Mouse (Mus musculus) kidney, embryonic 15.5 days (tissue): ENCODE results near the gene Synrg. TPM values are rescaled to one million over a fixed set of nuclear protein-coding genes. Genes with fewer than 3 reads are reported as not detected.

Source experiments
- ATAC-seq: fragments of 200-750 bp; cut with Nextera tagmentation; replicated peaks from 2 replicates; pipeline ENCODE4 v1.8.0; 2017; ENCODE audit warnings: moderate TSS enrichment; ENCODE audit not compliant: low FRiP score
- H3K27ac ChIP-seq: fragments of 300-500 bp; sonication (generic); 2 replicates; pipeline ENCODE4 v1.5.1; 2015; ENCODE audit warnings: mild to moderate bottlenecking, inconsistent platforms
- H3K27me3 ChIP-seq: fragments of 300-500 bp; sonication (generic); 2 replicates; pipeline ENCODE4 v1.6.1; 2015; ENCODE audit warnings: inconsistent platforms
- H3K36me3 ChIP-seq: fragments of 300-500 bp; sonication (generic); 2 replicates; pipeline ENCODE4 v1.6.1; 2015; ENCODE audit warnings: inconsistent platforms
- H3K4me1 ChIP-seq: fragments of 300-500 bp; sonication (generic); 2 replicates; pipeline ENCODE4 v1.6.1; 2015; ENCODE audit warnings: inconsistent platforms
- H3K4me2 ChIP-seq: fragments of 300-500 bp; sonication (generic); 2 replicates; pipeline ENCODE4 v1.6.1; 2015; ENCODE audit warnings: moderate library complexity, mild to moderate bottlenecking, inconsistent platforms
- H3K4me3 ChIP-seq: fragments of 300-500 bp; sonication (generic); replicated peaks from 2 replicates; pipeline ENCODE4 v1.5.1; 2015; ENCODE audit warnings: mild to moderate bottlenecking, inconsistent platforms
- H3K9ac ChIP-seq: fragments of 300-500 bp; sonication (generic); 2 replicates; pipeline ENCODE4 v1.6.1; 2015; ENCODE audit warnings: mild to moderate bottlenecking, inconsistent platforms
- H3K9me3 ChIP-seq: fragments of 300-500 bp; sonication (generic); replicated peaks from 2 replicates; pipeline ENCODE4 v1.6.1; 2016; ENCODE audit warnings: inconsistent platforms
- WGBS: fragments of 180-500 bp; shearing (Covaris S2); methylation state at CpG from one replicate; pipeline ENCODE4 v1.1.7; 2015; ENCODE audit warnings: mixed read lengths; 5-methylcytosine and 5-hydroxymethylcytosine counted together
- polyA plus RNA-seq: library from polyadenylated mRNA; unstranded; fragments of >200 nt; fragmentation: Nextera tagmentation; extraction: Ambion mirVana; gene quantifications from 2 replicates; pipeline ENCODE4 v1.2.1, GENCODE M21; 2015

Gene Synrg
- polyA plus RNA-seq, 1 experiment from 2014 or later: 10.5 TPM

GRCm38 (mm10) chr11:84069034-84069370 is 104.8 kb downstream of the Synrg start, which contains the start of gene Dusp14:
TSS of gene Dusp14 (minus strand) at chr11:84069261.
- H3K27me3 ChIP-seq: peaks cover 33% of the 10 kb centered on the region
- ATAC-seq: no peak
- H3K4me1 ChIP-seq: peaks cover 52% of the 10 kb centered on the region
- no peaks in the 10 kb centered on the region for H3K36me3 ChIP-seq
- WGBS: 9% methylated on average over 11 of the region's 11 CpGs
- H3K4me2 ChIP-seq: peak within 1 kb of the TSS; percentile 86
- peak within 1 kb of the TSS; percentile 59 for H3K4me3 ChIP-seq
- H3K9ac ChIP-seq: peak within 1 kb of the TSS; percentile 57
- peak within 1 kb of the TSS; percentile 71 for H3K27ac ChIP-seq
- no peaks in the 10 kb centered on the region for H3K9me3 ChIP-seq

DNA sequence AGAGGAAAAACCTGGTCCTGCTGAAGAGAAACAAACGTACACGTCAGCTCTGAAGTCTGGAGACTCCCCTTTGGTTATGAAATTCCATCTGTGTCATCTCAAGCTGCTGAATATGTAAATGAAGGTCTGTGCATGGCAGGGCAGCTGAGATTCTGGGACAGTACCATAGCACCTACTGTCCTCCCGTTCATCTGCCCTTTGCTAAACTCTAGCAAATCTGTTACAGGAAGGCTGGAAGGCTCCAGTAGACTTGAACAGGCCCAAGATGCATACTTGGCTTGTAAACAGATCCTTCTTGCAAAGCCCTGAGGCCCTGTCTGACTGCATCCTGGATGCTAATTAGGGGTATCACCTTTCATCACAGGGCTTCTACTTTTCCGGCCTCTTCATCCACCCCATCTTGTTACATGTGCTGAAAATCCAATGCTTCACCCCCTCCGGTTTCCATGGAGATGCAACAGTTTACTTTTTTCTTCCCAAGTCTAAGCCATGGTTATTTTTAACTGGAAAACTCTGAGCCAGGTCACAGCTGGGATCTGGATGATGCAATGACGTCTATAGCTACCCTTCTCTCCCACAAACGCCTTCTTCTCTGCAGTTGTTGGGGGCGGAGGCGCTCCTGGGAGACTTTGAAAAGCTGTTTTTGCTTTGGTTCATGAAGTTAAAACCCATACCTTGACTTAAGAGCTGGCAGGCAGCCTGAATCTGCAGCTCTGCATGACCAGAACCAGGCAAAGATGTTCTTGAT is 108.8 kb downstream of the Synrg start:
- no peak for ATAC-seq
- H3K36me3 ChIP-seq: peaks cover under 1% of the 10 kb centered on the region
- H3K4me1 ChIP-seq: peaks cover 34% of the 10 kb centered on the region
- WGBS: 37% methylated on average over 9 of the region's 9 CpGs
- no peaks in the 10 kb centered on the region for H3K9me3 ChIP-seq
- H3K4me3 ChIP-seq: no peak overlapping the region
- H3K27me3 ChIP-seq: peaks cover 14% of the 10 kb centered on the region
- H3K9ac ChIP-seq: no peak overlapping the region
- peak overlapping the region; percentile 84 for H3K27ac ChIP-seq
- H3K4me2 ChIP-seq: peak overlapping the region; percentile 10; the same call in 1 of the 2 replicates

DNA sequence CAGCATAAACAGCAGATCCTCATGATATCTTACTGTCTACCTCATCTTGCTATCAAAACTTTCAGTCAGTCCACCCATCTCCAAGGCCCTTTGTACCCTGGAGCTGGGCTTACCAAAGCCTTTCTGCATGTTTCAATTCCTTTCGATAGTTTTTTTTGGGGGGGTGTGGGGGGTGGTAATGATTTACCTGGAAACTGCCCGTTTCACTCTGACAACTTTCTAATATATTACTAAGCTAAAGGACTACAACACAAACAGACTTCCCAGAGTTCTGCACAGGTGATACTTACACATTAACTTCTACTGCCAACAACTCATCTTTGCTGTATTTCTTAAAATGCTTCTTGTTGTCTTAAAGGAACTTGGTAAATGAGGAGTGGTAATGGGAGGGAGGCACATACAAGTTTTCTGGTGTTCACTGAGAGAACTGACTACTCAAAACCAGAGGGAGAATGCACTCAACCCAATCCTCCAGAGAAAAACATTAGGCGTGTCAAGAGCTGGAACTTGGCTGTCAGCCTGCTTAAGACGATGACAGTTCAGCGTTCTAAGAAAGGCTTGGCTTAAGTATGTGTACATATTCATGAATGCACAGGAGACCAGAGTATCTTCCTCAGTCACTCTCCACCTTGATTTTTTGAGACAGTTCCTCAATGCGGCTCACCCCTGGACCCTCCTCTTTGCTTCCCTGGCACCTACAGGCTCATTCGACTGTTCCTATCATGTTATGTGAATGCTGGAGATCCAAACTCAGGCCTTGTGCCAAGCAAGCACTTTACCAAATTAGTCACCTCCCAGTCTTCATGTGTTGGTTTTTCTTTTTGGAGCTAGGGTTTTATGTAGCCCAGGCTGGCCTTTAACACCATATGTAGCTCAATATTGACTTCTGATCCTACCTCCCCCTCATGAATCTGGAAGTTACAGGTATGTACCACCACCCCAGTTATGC is 109.9 kb downstream of the Synrg start:
- ATAC-seq: peak; percentile 52; the same call in 1 of the 2 replicates
- Histone ChIP-seq H3K9me3 (no peaks in the 10 kb centered on the region), H3K4me1 (peaks cover 26% of the 10 kb centered on the region), H3K4me2 (peak overlapping the region; percentile 27), H3K27me3 (peaks cover 8% of the 10 kb centered on the region), H3K9ac (no peak overlapping the region), H3K4me3 (no peak overlapping the region), H3K36me3 (peaks cover 10% of the 10 kb centered on the region), H3K27ac (peak overlapping the region; percentile 84)
- 58% methylated on average over 7 of the region's 7 CpGs for WGBS

DNA sequence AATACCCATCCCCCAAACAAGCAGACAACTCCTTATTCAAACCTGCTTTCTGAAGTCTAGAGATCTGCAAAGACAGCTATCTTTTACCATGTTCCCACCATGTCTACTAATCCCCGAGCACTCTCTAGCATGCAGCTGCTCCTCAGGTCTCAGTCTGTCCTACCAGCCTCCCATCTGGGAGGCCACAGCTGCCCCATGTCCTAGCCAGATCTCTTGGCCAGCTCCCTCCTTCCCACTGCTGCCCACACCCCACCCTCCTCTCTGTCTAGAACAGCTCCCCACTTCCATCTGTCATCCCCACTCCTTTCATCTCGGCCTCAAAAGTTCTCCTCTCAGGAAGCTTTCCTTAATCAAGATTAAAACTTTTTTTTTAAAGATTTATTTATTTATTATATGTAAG is 112.8 kb downstream of the Synrg start:
- ATAC-seq: no peak
- no peak overlapping the region for H3K4me3 ChIP-seq
- H3K9me3 ChIP-seq: no peaks in the 10 kb centered on the region
- 64% methylated on average over 2 of the region's 2 CpGs for WGBS
- no peak overlapping the region for H3K27ac ChIP-seq
- H3K4me2 ChIP-seq: no peak overlapping the region
- no peak overlapping the region for H3K9ac ChIP-seq
- no peaks in the 10 kb centered on the region for H3K27me3 ChIP-seq
- peaks cover 36% of the 10 kb centered on the region for H3K36me3 ChIP-seq
- peaks cover 22% of the 10 kb centered on the region for H3K4me1 ChIP-seq

DNA sequence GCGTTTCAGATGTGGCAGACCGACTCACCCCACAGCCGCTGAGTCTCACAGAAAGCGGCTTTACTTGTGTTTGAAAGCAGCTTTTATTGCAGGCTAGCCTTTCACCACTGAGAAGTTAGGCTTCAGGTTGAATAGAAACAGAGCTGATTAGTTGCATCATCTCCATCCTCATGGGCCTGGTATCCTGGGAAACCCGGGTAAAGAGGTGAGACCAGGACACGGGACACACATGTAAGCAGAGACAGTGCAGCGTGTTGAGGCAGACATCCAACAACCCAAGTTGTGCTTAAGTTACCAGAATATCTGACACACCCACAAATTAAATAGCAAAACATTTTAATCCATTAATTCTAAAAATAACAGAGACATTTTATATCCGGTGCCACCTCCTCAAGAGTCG is 114.4 kb downstream of the Synrg start:
- no peak overlapping the region for H3K9ac ChIP-seq
- H3K4me2 ChIP-seq: no peak overlapping the region
- no peak overlapping the region for H3K4me3 ChIP-seq
- H3K36me3 ChIP-seq: peaks cover 48% of the 10 kb centered on the region
- peaks cover 11% of the 10 kb centered on the region for H3K4me1 ChIP-seq
- WGBS: 88% methylated on average over 9 of the region's 9 CpGs
- no peak for ATAC-seq
- H3K9me3 ChIP-seq: no peaks in the 10 kb centered on the region
- no peaks in the 10 kb centered on the region for H3K27me3 ChIP-seq
- peak overlapping the region; percentile 64 for H3K27ac ChIP-seq

GRCm38 (mm10) chr11:84079361-84079760 is 115.1 kb downstream of the Synrg start:
- H3K27ac ChIP-seq: peak overlapping the region; percentile 69
- WGBS: 86% methylated on average over 11 of the region's 11 CpGs

DNA sequence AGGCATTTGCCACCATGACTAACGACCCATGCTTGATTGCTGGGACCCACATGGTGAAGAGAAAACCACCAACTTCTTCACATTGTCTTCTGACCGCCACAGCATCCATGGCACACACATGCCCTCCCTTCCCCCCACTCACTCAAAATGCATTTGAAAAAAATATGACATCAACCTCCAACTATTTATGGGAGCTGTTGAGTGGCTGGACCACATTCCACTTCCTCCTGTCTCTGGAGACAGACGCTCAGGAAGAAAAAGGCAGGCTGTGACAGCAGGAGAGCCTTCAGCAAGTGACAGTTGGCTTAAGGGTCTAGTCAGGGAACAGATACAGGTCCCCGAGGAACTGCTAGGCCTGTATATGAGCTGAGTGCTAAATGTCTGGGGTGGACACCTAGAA is 115.7 kb downstream of the Synrg start:
- no peak for ATAC-seq
- Histone ChIP-seq H3K27ac (peak overlapping the region; percentile 69), H3K27me3 (no peaks in the 10 kb centered on the region), H3K4me1 (no peaks in the 10 kb centered on the region), H3K9ac (no peak overlapping the region), H3K36me3 (peaks cover 60% of the 10 kb centered on the region), H3K4me2 (no peak overlapping the region), H3K4me3 (no peak overlapping the region), H3K9me3 (no peaks in the 10 kb centered on the region)
- 77% methylated on average over 4 of the region's 4 CpGs for WGBS

More at GRCm38 (mm10) chr11:84079361-84079760, 115.1 kb downstream of the Synrg start:
- Histone ChIP-seq H3K4me1 (peaks cover 3% of the 10 kb centered on the region), H3K36me3 (peaks cover 55% of the 10 kb centered on the region), H3K4me2 (no peak overlapping the region), H3K9me3 (no peaks in the 10 kb centered on the region), H3K9ac (no peak overlapping the region), H3K4me3 (no peak overlapping the region), H3K27me3 (no peaks in the 10 kb centered on the region)
- ATAC-seq: 0 out of 2 replicates have a peak, but pooled peaks have one; percentile 33

DNA sequence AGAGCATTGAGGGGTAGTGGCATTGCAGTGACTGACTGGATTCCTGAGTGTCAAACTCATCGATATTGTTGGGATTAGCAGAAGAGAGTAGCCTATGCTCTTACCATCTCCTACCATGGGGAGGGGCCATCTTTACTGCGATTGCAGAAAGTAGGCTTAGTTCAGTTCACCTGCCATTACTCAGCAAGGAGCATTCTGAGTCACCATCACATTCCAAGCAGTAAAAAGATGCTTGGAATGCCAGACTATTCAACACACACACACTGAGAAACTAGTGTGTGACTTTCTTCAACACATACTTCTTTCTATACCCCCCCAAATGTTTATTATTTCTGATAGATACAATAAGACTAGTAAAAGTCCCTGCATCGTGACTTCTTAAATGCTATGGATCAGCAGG is 116.1 kb downstream of the Synrg start:
- H3K27me3 ChIP-seq: no peaks in the 10 kb centered on the region
- ATAC-seq: no peak
- no peak overlapping the region for H3K9ac ChIP-seq
- no peak overlapping the region for H3K4me2 ChIP-seq
- peaks cover 62% of the 10 kb centered on the region for H3K36me3 ChIP-seq
- 86% methylated on average over 3 of the region's 3 CpGs for WGBS
- H3K4me3 ChIP-seq: no peak overlapping the region
- no peaks in the 10 kb centered on the region for H3K4me1 ChIP-seq
- H3K9me3 ChIP-seq: no peaks in the 10 kb centered on the region
- H3K27ac ChIP-seq: 0 out of 2 replicates have a peak overlapping the region, but pooled peaks have one; percentile 69

GRCm38 (mm10) chr11:84081901-84082300 is 117.7 kb downstream of the Synrg start:
- no peak overlapping the region for H3K4me2 ChIP-seq
- no peaks in the 10 kb centered on the region for H3K4me1 ChIP-seq
- no peaks in the 10 kb centered on the region for H3K9me3 ChIP-seq
- no peaks in the 10 kb centered on the region for H3K27me3 ChIP-seq
- H3K36me3 ChIP-seq: peaks cover 71% of the 10 kb centered on the region
- H3K4me3 ChIP-seq: no peak overlapping the region
- no peak overlapping the region for H3K27ac ChIP-seq
- no peak overlapping the region for H3K9ac ChIP-seq
- no peak for ATAC-seq
- 85% methylated on average over 5 of the region's 5 CpGs for WGBS

- Histone ChIP-seq H3K27me3 (no peaks in the 10 kb centered on the region), H3K4me2 (no peak overlapping the region), H3K27ac (no peak overlapping the region), H3K9me3 (no peaks in the 10 kb centered on the region), H3K9ac (no peak overlapping the region), H3K4me3 (no peak overlapping the region), H3K4me1 (no peaks in the 10 kb centered on the region), H3K36me3 (peaks cover 76% of the 10 kb centered on the region)
- 87% methylated on average over 8 of the region's 8 CpGs for WGBS
- no peak for ATAC-seq
These were observed 126.3 kb downstream of the Synrg start for GRCm38 (mm10) chr11:84090572-84090971.
